Mouse (Mus musculus) MEL (cell line): Measurements from ENCODE around the gene Spop. TPM values are rescaled to one million over a fixed set of nuclear protein-coding genes. Genes with fewer than 3 reads are reported as not detected.

Experiments
- DNase-seq: peaks from one replicate; pipeline ENCODE4 v3.0.0; 2011; ENCODE audit warnings: low read depth, low spot score
- H3K27ac ChIP-seq: 2 replicates; pipeline ENCODE4 v1.5.1; 2012; ENCODE audit warnings: low read depth, mild to moderate bottlenecking, control low read depth, low read length, moderate library complexity; ENCODE audit not compliant: control insufficient read depth
- H3K27me3 ChIP-seq, 2 experiments: fragments of 150-350 bp in 1 of 2; sonication (generic) in 1 of 2; 2 replicates each; pipeline ENCODE4 v1.6.1; 2012; ENCODE audit warnings: low read length in 2 of 2, mild to moderate bottlenecking in 2 of 2, improper control_type of control experiment in 1 of 2, moderate library complexity in 1 of 2; ENCODE audit not compliant: insufficient read depth in 2 of 2, control insufficient read depth in 1 of 2
- H3K36me3 ChIP-seq, 2 experiments: 2 replicates each; pipeline ENCODE4 v1.6.1; 2012 to 2014; ENCODE audit warnings: low read length in 2 of 2, improper control_type of control experiment in 1 of 2, inconsistent platforms in 1 of 2, mild to moderate bottlenecking in 1 of 2; ENCODE audit not compliant: insufficient read depth in 2 of 2, control insufficient read depth in 1 of 2
- H3K4me1 ChIP-seq, 2 experiments: fragments of 150-350 bp in 1 of 2; sonication (generic) in 1 of 2; 2 replicates each; pipeline ENCODE4 v1.6.1; 2012; ENCODE audit warnings: low read length in 2 of 2, improper control_type of control experiment in 1 of 2, mild to moderate bottlenecking in 1 of 2; ENCODE audit not compliant: insufficient read depth in 2 of 2, control insufficient read depth in 1 of 2
- H3K4me3 ChIP-seq, 2 experiments: fragments of 150-350 bp in 1 of 2; sonication (generic) in 1 of 2; 2 replicates each; pipeline ENCODE4 v1.5.1; 2012; ENCODE audit warnings: low read depth in 2 of 2, low read length in 2 of 2, mild to moderate bottlenecking in 2 of 2, moderate library complexity in 2 of 2, control low read depth in 1 of 2, improper control_type of control experiment in 1 of 2; ENCODE audit not compliant: control insufficient read depth in 1 of 2, insufficient read depth in 1 of 2
- H3K79me2 ChIP-seq: 2 replicates; pipeline ENCODE4 v1.6.1; 2012; ENCODE audit warnings: mild to moderate bottlenecking, low read length, moderate library complexity; ENCODE audit not compliant: control insufficient read depth, poor library complexity, insufficient read depth
- H3K9ac ChIP-seq: 2 replicates; pipeline ENCODE4 v1.6.1; 2012; ENCODE audit warnings: low read depth, mild to moderate bottlenecking, control low read depth, low read length, moderate library complexity; ENCODE audit not compliant: control insufficient read depth, poor library complexity, severe bottlenecking
- H3K9me3 ChIP-seq: fragments of 150-350 bp; sonication (generic); replicated peaks from 2 replicates; pipeline ENCODE4 v1.6.1; 2012; ENCODE audit warnings: mild to moderate bottlenecking, low read length, improper control_type of control experiment, moderate library complexity; ENCODE audit not compliant: insufficient read depth
- CHD1 ChIP-seq: IDR thresholded peaks from 2 replicates; pipeline ENCODE4 v1.6.1; 2012; ENCODE audit warnings: low read depth, mild to moderate bottlenecking, inconsistent platforms, low read length, improper control_type of control experiment
- CTCF ChIP-seq, 3 experiments: IDR thresholded peaks in 2 of 3; conservative IDR thresholded peaks in 1 of 3; 2 replicates each; pipeline ENCODE4 v1.5.1; 2011 to 2012; ENCODE audit warnings: low read length in 3 of 3, low read depth in 2 of 3, mild to moderate bottlenecking in 2 of 3, improper control_type of control experiment in 1 of 3, inconsistent platforms in 1 of 3, mixed read lengths in 1 of 3, moderate library complexity in 1 of 3; ENCODE audit not compliant: control insufficient read depth in 1 of 3, insufficient read depth in 1 of 3, poor library complexity in 1 of 3, severe bottlenecking in 1 of 3
- E2F4 ChIP-seq: IDR thresholded peaks from 2 replicates; pipeline ENCODE4 v1.6.1; 2011; ENCODE audit warnings: low read depth, low read length, improper control_type of control experiment, borderline replicate concordance
- MAFK ChIP-seq: IDR thresholded peaks from 2 replicates; pipeline ENCODE4 v1.6.1; 2011; ENCODE audit warnings: low read depth, mild to moderate bottlenecking, low read length, improper control_type of control experiment, borderline replicate concordance
- MAX ChIP-seq: IDR thresholded peaks from 2 replicates; pipeline ENCODE4 v1.6.1; 2011; ENCODE audit warnings: low read length, improper control_type of control experiment
- MAZ ChIP-seq: IDR thresholded peaks from 2 replicates; pipeline ENCODE4 v1.6.1; 2012; ENCODE audit warnings: low read depth, mild to moderate bottlenecking, inconsistent platforms, low read length, improper control_type of control experiment
- MEF2A ChIP-seq: IDR thresholded peaks from 2 replicates; pipeline ENCODE4 v1.6.1; 2014; ENCODE audit warnings: low read depth, mild to moderate bottlenecking, inconsistent platforms, low read length, improper control_type of control experiment; ENCODE audit not compliant: poor library complexity, insufficient replicate concordance, severe bottlenecking; ENCODE audit errors: extremely low read depth
- MXI1 ChIP-seq: IDR thresholded peaks from 2 replicates; pipeline ENCODE4 v1.6.1; 2011; ENCODE audit warnings: mild to moderate bottlenecking, low read depth, low read length, improper control_type of control experiment
- NELFE ChIP-seq: IDR thresholded peaks from 2 replicates; pipeline ENCODE4 v1.6.1; 2011; ENCODE audit warnings: low read depth, low read length, improper control_type of control experiment
- POLR2AphosphoS2 ChIP-seq: IDR thresholded peaks from 2 replicates; pipeline ENCODE4 v1.6.1; 2011; ENCODE audit warnings: low read length, improper control_type of control experiment
- POLR2AphosphoS5 ChIP-seq: IDR thresholded peaks from 2 replicates; pipeline ENCODE4 v1.6.1; 2012; ENCODE audit warnings: low read depth, borderline replicate concordance, mild to moderate bottlenecking, inconsistent platforms, low read length, moderate library complexity, mixed read lengths
- RAD21 ChIP-seq: IDR thresholded peaks from 2 replicates; pipeline ENCODE4 v1.6.1; 2011; ENCODE audit warnings: mild to moderate bottlenecking, low read depth, low read length, improper control_type of control experiment
- SIN3A ChIP-seq: IDR thresholded peaks from 2 replicates; pipeline ENCODE4 v1.6.1; 2012; ENCODE audit warnings: low read length, improper control_type of control experiment, inconsistent platforms
- SMC3 ChIP-seq: IDR thresholded peaks from 2 replicates; pipeline ENCODE4 v1.6.1; 2011; ENCODE audit warnings: low read depth, low read length, improper control_type of control experiment
- TAL1 ChIP-seq: IDR thresholded peaks from 2 replicates; pipeline ENCODE4 v1.6.1; 2012; ENCODE audit warnings: mild to moderate bottlenecking, inconsistent platforms, low read length, moderate library complexity, mixed read lengths
- TBP ChIP-seq: IDR thresholded peaks from 2 replicates; pipeline ENCODE4 v1.8.0; 2011; ENCODE audit warnings: low read depth, low read length, improper control_type of control experiment
- TCF12 ChIP-seq: IDR thresholded peaks from 2 replicates; pipeline ENCODE4 v1.6.1; 2014; ENCODE audit warnings: low read depth, mild to moderate bottlenecking, inconsistent platforms, low read length, improper control_type of control experiment, moderate library complexity
- UBTF ChIP-seq: IDR thresholded peaks from 2 replicates; pipeline ENCODE4 v1.6.1; 2012; ENCODE audit warnings: low read depth, mild to moderate bottlenecking, inconsistent platforms, low read length, improper control_type of control experiment, moderate library complexity, borderline replicate concordance; ENCODE audit not compliant: insufficient read depth
- USF1 ChIP-seq: IDR thresholded peaks from 2 replicates; pipeline ENCODE4 v1.6.1; 2014; ENCODE audit warnings: low read depth, mild to moderate bottlenecking, inconsistent platforms, low read length, improper control_type of control experiment, moderate library complexity
- ZC3H11A ChIP-seq: IDR thresholded peaks from 2 replicates; pipeline ENCODE4 v1.6.1; 2012; ENCODE audit warnings: low read depth, mild to moderate bottlenecking, inconsistent platforms, low read length, improper control_type of control experiment
- ZKSCAN1 ChIP-seq: IDR thresholded peaks from 2 replicates; pipeline ENCODE4 v1.6.1; 2012; ENCODE audit warnings: low read depth, mild to moderate bottlenecking, inconsistent platforms, low read length, improper control_type of control experiment, moderate library complexity
- ZNF384 ChIP-seq: IDR thresholded peaks from 2 replicates; pipeline ENCODE4 v1.6.1; 2012; ENCODE audit warnings: low read depth, mild to moderate bottlenecking, inconsistent platforms, low read length, improper control_type of control experiment
- polyA plus RNA-seq, 2 experiments: library from polyadenylated mRNA; stranded (reverse) in 1 of 2; unstranded in 1 of 2; fragments of >175 nt in 1 of 2; fragments of >200 nt in 1 of 2; gene quantifications; 2 replicates each; pipeline versions ENCODE4 v1.2.1 to v1.2.4; 2012; ENCODE audit warnings: low replicate concordance in 2 of 2, low read depth in 1 of 2; ENCODE audit not compliant: insufficient read length in 2 of 2, insufficient read depth in 1 of 2, missing spikeins in 1 of 2
- total RNA-seq: library from RNA; depleted of rRNA; stranded (reverse); fragments of 300-350 nt; gene quantifications from 2 replicates; pipeline ENCODE4 v1.2.3, GENCODE M21; 2012

Gene Spop
- total and polyA plus RNA-seq, 3 experiments, result 41.5 to 84.0 TPM; not detected in 1

GRCm38 (mm10) chr11:95402658-95403101, 11.2 kb upstream of the Spop start:
- no peak overlapping the region for H3K27ac ChIP-seq
- no peak overlapping the region for H3K9ac ChIP-seq
- H3K27me3 ChIP-seq, result peaks cover 24 to 36% of the 10 kb centered on the region in 2 experiments
- H3K9me3 ChIP-seq, result no peaks in the 10 kb centered on the region
- no peaks in the 10 kb centered on the region for H3K36me3 ChIP-seq
- H3K4me1 ChIP-seq, result no peaks in the 10 kb centered on the region
- H3K4me3 ChIP-seq, result no peak overlapping the region
- no peaks in the 10 kb centered on the region for H3K79me2 ChIP-seq
- no peak for DNase-seq
- TF ChIP-seq POLR2AphosphoS5 (no peak), ZNF384 (peak; percentile 46; the same call in 1 of the 2 replicates)

GRCm38 (mm10) chr11:95403382-95404340, 10.2 kb upstream of the Spop start:
- no peak overlapping the region for H3K27ac ChIP-seq
- no peak overlapping the region for H3K4me3 ChIP-seq
- no peaks in the 10 kb centered on the region for H3K79me2 ChIP-seq
- H3K9me3 ChIP-seq, result no peaks in the 10 kb centered on the region
- no peaks in the 10 kb centered on the region for H3K36me3 ChIP-seq
- no peak overlapping the region for H3K9ac ChIP-seq
- H3K27me3 ChIP-seq, result peaks cover 24 to 36% of the 10 kb centered on the region in 2 experiments
- TF ChIP-seq UBTF (no peak), MXI1 (no peak), NELFE (no peak), TBP (no peak), MAZ (no peak), ZNF384 (no peak)
- DNase-seq, result no peak
- H3K4me1 ChIP-seq, result no peaks in the 10 kb centered on the region

GRCm38 (mm10) chr11:95405771-95406170, 8.1 kb upstream of the Spop start:
- DNase-seq, result no peak
- Histone ChIP-seq H3K9me3 (no peaks in the 10 kb centered on the region), H3K27me3 (peaks cover 16 to 25% of the 10 kb centered on the region in 2 experiments), H3K27ac (no peak overlapping the region), H3K79me2 (no peaks in the 10 kb centered on the region)
- TF ChIP-seq SMC3 (no peak), NELFE (no peak), TBP (no peak), E2F4 (no peak), MAX (no peak), SIN3A (no peak), ZKSCAN1 (no peak), USF1 (no peak), TAL1 (no peak), MAFK (no peak), TCF12 (no peak), POLR2AphosphoS2 (no peak), CTCF (IDR thresholded peaks at IDR 0.05 in 2 of 3, conservative IDR thresholded peaks at IDR 0.05 in 1 of 3; ENCODE audit: control insufficient read depth in 1 of 3, insufficient read depth in 1 of 3, low read depth in 2 of 3, low read length in 3 of 3, poor library complexity in 1 of 3, severe bottlenecking in 1 of 3) (no peak), MAZ (no peak), CHD1 (no peak), ZC3H11A (no peak), MEF2A (no peak), RAD21 (no peak)
- TF ChIP-seq, all 39 proteins: peak for 0
- Histone ChIP-seq H3K4me1 (no peaks in the 10 kb centered on the region; a peak in 1 of 4 replicates), H3K4me3 (no peak overlapping the region), H3K36me3 (peaks cover 0 to 2% of the 10 kb centered on the region in 2 experiments; a peak in 1 of 4 replicates), H3K9ac (no peak overlapping the region)
